Mouse (Mus musculus) embryo, embryonic 11.5 days (tissue): Measurements from ENCODE around the gene Mcrip2.

ENCODE experiments used
- DNase-seq: peaks from one replicate; pipeline ENCODE4 v3.0.0-alpha.2; 2012; ENCODE audit warnings: low read depth, low spot score

Mcrip2 gene

GRCm38 (mm10) chr17:25818851-25819780 lies 49.4 kb downstream of the Mcrip2 start:
- no peak for DNase-seq

- DNase-seq: no peak
Observed at GRCm38 (mm10) chr17:25817662-25818061, 50.9 kb downstream of the Mcrip2 start.
